Mouse (Mus musculus): ENCODE measurements at regions not wholly inside any gene's neighbourhood (a gene's known extent, or its start where the extent isn't known, plus 50 kb on each side); places are given as distances from the start of the nearest gene placed in this dataset.

- no peak for TF ChIP-seq CTCF (IDR thresholded peaks at IDR 0.05; ENCODE audit: low read depth)
- H3K9me3 ChIP-seq (ENCODE audit: low read length) = no peaks in the 10 kb centered on the region
- no peak overlapping the region for H3K4me2 ChIP-seq (ENCODE audit: low read depth)
- ATAC-seq = no peak
- no peak overlapping the region for H3K9ac ChIP-seq
- no peaks in the 10 kb centered on the region for H3K27me3 ChIP-seq (ENCODE audit: insufficient read depth, low read length)
- WGBS = 78% methylated on average over 3 of the region's 3 CpGs
- no peaks in the 10 kb centered on the region for H3K4me1 ChIP-seq (ENCODE audit: insufficient read depth)
- no peak overlapping the region for H3K27ac ChIP-seq (ENCODE audit: low read depth, low read length)
- H3K4me3 ChIP-seq (ENCODE audit: low read depth, low read length) = no peak overlapping the region
- H3K36me3 ChIP-seq (ENCODE audit: insufficient read depth) = no peaks in the 10 kb centered on the region
- DNase-seq = no peak
These were observed 56.5 kb upstream of the Grin2b start for GRCm38 (mm10) chr6:136229791-136230190.

GRCm38 (mm10) chr6:136235473-136235872 is 62.2 kb upstream of the Grin2b start:
- peak; percentile 42; the same call in 1 of the 2 replicates for ATAC-seq
- no peak overlapping the region for H3K9ac ChIP-seq
- no peaks in the 10 kb centered on the region for H3K9me3 ChIP-seq (ENCODE audit: low read length)
- no peak overlapping the region for H3K27ac ChIP-seq (ENCODE audit: low read depth, low read length)
- H3K4me2 ChIP-seq (ENCODE audit: low read depth) = no peak overlapping the region
- H3K27me3 ChIP-seq (ENCODE audit: insufficient read depth, low read length) = no peaks in the 10 kb centered on the region
- peak; percentile 4 for DNase-seq
- no peaks in the 10 kb centered on the region for H3K4me1 ChIP-seq (ENCODE audit: insufficient read depth)
- H3K36me3 ChIP-seq (ENCODE audit: insufficient read depth) = no peaks in the 10 kb centered on the region
- TF ChIP-seq CTCF (IDR thresholded peaks at IDR 0.05; ENCODE audit: low read depth) = no peak
- 74% methylated on average over 11 of the region's 11 CpGs for WGBS
- no peak overlapping the region for H3K4me3 ChIP-seq (ENCODE audit: low read depth, low read length)

- no peaks in the 10 kb centered on the region for H3K9me3 ChIP-seq (ENCODE audit: low read length)
- 41% methylated on average over 5 of the region's 5 CpGs for WGBS
- ATAC-seq (no peak), DNase-seq (peak; percentile 4)
- H3K4me1 ChIP-seq (ENCODE audit: insufficient read depth) = peaks cover 16% of the 10 kb centered on the region
- no peak for TF ChIP-seq CTCF (IDR thresholded peaks at IDR 0.05; ENCODE audit: low read depth)
- H3K36me3 ChIP-seq (ENCODE audit: insufficient read depth) = no peaks in the 10 kb centered on the region
- H3K27me3 ChIP-seq (ENCODE audit: insufficient read depth, low read length) = no peaks in the 10 kb centered on the region
- no peak overlapping the region for H3K4me3 ChIP-seq (ENCODE audit: low read depth, low read length)
- H3K4me2 ChIP-seq (ENCODE audit: low read depth) = no peak overlapping the region
- no peak overlapping the region for H3K27ac ChIP-seq (ENCODE audit: low read depth, low read length)
- no peak overlapping the region for H3K9ac ChIP-seq
These were observed 65.7 kb upstream of the Grin2b start for GRCm38 (mm10) chr6:136238989-136239388.

GRCm38 (mm10) chr6:136239416-136239815 is 66.1 kb upstream of the Grin2b start:
- no peak overlapping the region for H3K9ac ChIP-seq

GRCm38 (mm10) chr6:136241574-136242311 is 68.4 kb upstream of the Grin2b start:
- Histone ChIP-seq H3K4me2 (ENCODE audit: low read depth) (no peak overlapping the region), H3K9ac (no peak overlapping the region), H3K36me3 (ENCODE audit: insufficient read depth) (no peaks in the 10 kb centered on the region), H3K9me3 (ENCODE audit: low read length) (no peaks in the 10 kb centered on the region), H3K4me1 (ENCODE audit: insufficient read depth) (peaks cover 16% of the 10 kb centered on the region), H3K27ac (ENCODE audit: low read depth, low read length) (peak overlapping the region; percentile 71), H3K4me3 (ENCODE audit: low read depth, low read length) (no peak overlapping the region), H3K27me3 (ENCODE audit: insufficient read depth, low read length) (no peaks in the 10 kb centered on the region)
- WGBS = 42% methylated on average over 10 of the region's 10 CpGs
- DNase-seq (peak; percentile 75), ATAC-seq (peak; percentile 86)
- TF ChIP-seq CTCF (IDR thresholded peaks at IDR 0.05; ENCODE audit: low read depth) = peak; percentile 12; the same call in 1 of the 2 replicates

More at GRCm38 (mm10) chr6:136239416-136239815, 66.1 kb upstream of the Grin2b start:
- no peak overlapping the region for H3K4me2 ChIP-seq (ENCODE audit: low read depth)
- H3K36me3 ChIP-seq (ENCODE audit: insufficient read depth) = no peaks in the 10 kb centered on the region
- TF ChIP-seq CTCF (IDR thresholded peaks at IDR 0.05; ENCODE audit: low read depth) = no peak
- no peak for ATAC-seq
- H3K9me3 ChIP-seq (ENCODE audit: low read length) = no peaks in the 10 kb centered on the region
- H3K4me1 ChIP-seq (ENCODE audit: insufficient read depth) = peaks cover 16% of the 10 kb centered on the region
- no peak overlapping the region for H3K27ac ChIP-seq (ENCODE audit: low read depth, low read length)
- 63% methylated on average over 5 of the region's 5 CpGs for WGBS
- H3K4me3 ChIP-seq (ENCODE audit: low read depth, low read length) = no peak overlapping the region
- no peaks in the 10 kb centered on the region for H3K27me3 ChIP-seq (ENCODE audit: insufficient read depth, low read length)
- DNase-seq = no peak

DNA sequence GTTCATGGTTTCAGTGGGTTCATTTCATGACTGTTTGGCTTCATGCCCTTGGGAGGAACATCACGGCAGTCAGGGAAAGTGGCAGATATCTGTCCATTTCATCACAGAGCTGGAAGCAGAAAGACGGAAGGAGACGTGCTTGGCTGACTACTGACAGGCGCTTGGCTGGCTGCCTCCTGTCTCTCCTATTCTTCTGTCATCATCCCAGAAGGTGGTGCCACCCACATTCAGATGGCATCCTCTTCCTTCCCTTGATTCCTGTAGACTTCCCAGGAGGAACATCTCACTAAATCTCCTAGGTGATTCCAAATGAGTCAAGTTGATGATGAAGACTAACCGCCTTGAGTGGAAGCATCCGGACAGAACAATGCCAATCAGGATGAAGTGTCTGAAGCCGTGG is 71.6 kb upstream of the Grin2b start:
- Histone ChIP-seq H3K27ac (ENCODE audit: low read depth, low read length) (no peak overlapping the region), H3K4me1 (ENCODE audit: insufficient read depth) (peaks cover 16% of the 10 kb centered on the region), H3K4me2 (ENCODE audit: low read depth) (no peak overlapping the region), H3K27me3 (ENCODE audit: insufficient read depth, low read length) (no peaks in the 10 kb centered on the region), H3K9me3 (ENCODE audit: low read length) (no peaks in the 10 kb centered on the region), H3K9ac (no peak overlapping the region), H3K4me3 (ENCODE audit: low read depth, low read length) (no peak overlapping the region), H3K36me3 (ENCODE audit: insufficient read depth) (no peaks in the 10 kb centered on the region)
- 83% methylated on average over 7 of the region's 7 CpGs for WGBS
- no peak for TF ChIP-seq CTCF (IDR thresholded peaks at IDR 0.05; ENCODE audit: low read depth)
- no peak for ATAC-seq
- no peak for DNase-seq

- H3K4me3 ChIP-seq (ENCODE audit: low read depth, low read length) = no peak overlapping the region
- H3K27ac ChIP-seq (ENCODE audit: low read depth, low read length) = peak overlapping the region; percentile 54; the same call in 1 of the 2 replicates
- no peak overlapping the region for H3K4me2 ChIP-seq (ENCODE audit: low read depth)
- no peaks in the 10 kb centered on the region for H3K9me3 ChIP-seq (ENCODE audit: low read length)
- H3K36me3 ChIP-seq (ENCODE audit: insufficient read depth) = no peaks in the 10 kb centered on the region
- TF ChIP-seq CTCF (IDR thresholded peaks at IDR 0.05; ENCODE audit: low read depth) = no peak
- no peak overlapping the region for H3K9ac ChIP-seq
- DNase-seq (peak; percentile 20), ATAC-seq (peak; percentile 38; the same call in 1 of the 2 replicates)
- H3K27me3 ChIP-seq (ENCODE audit: insufficient read depth, low read length) = no peaks in the 10 kb centered on the region
- H3K4me1 ChIP-seq (ENCODE audit: insufficient read depth) = no peaks in the 10 kb centered on the region
- 52% methylated on average over 10 of the region's 10 CpGs for WGBS
These were observed 71.4 kb upstream of the Gm8994 start for GRCm38 (mm10) chr6:136255726-136256512.
